Mouse (Mus musculus) natural killer cell, adult 2 months (primary cell): Measurements from ENCODE around the gene Gm20696.

Experiments used
- DNase-seq, 2 experiments: peaks; one replicate each; pipeline ENCODE4 v3.0.0; 2022; ENCODE audit warnings: low spot score in 2 of 2

Gm20696 gene

DNA sequence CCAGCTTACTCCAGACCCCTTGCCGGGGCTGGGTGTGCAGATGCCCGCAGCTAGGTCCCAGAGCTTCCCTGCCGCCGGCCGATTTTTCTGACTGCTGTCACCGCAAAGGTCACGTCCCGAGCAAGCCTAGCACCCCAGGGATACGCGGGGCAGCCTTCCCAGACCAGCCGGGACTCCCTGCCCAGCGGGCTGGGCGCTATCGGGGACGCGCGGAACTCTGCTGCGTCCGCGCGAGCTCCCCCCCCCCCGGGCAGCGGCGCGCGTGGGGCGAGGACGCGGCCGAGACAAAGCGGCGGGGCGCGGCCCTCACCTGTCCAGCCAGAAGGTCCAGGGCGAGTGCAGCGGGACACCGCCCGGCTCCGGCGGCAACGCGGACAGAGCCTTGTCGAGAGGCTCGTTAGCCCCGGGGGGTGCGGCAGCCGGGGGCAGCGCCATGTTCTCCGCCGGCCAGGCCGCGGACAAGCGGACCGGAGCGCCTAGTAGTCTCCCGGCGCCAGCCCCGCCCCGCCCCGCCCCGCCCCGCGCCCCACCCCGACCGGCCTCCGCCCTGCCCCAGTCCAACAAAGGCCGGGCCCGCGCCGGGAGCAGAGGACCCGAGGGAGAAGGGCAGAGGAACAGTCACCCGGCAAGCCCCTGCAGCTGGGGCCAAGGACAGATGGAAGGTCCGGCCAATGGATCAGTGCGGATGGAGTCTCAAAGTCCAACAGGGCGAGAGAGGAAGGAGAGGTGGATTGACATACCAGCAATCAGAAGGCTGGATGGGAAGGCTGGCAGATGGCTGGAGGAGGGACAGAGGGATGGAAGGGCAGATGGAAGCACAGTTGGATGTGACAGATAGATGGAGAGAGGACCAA, at the start of gene Gm20696, which contains the start of gene Eif4e3:
Gm20696 (minus strand) TSS at position 480 of the 854 bp plus-strand sequence.
Eif4e3 (minus strand) TSS at position 454 of the 854 bp plus-strand sequence.
- DNase-seq, result peak; percentile 13 to 15

DNA sequence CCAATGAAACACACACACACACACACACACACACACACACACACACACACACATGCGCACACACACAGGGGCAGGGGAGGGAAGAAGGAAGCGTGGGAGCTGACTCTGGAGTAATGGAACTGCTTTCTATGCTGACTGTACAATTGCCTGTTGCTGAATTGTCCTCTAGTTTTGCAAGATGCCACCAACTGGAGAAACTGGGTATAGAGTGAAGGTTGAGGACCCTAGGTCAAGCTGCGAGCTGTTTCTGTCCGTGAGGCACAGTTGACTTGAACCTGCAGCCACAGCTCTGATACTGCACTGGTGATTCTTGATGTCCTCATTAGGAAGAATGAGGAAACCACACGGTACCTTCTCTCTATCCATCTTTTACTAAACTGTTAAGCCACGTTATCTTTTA, 49.3 kb upstream of the Gm20696 start:
- no peak for DNase-seq

DNA sequence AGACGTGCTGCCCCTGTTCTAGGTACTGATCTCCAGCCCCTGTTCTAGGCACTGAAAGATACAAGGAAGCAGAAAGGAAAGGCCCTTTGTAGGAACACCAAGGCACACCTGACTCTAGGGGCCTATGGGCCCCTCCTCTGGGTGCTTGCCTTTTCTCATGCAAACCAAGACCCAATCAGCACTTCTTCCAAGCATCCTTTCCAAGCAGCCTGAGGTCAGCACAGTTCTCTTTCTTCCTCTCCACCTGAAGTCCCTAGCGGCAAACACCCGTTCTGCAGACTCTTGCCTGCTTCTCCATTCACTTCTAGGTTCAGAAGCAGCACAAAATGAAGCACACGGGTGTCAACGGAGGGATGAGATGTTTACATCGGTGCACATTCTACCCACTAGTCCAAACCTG, 48.6 kb upstream of the Gm20696 start:
- DNase-seq, result no peak

DNA sequence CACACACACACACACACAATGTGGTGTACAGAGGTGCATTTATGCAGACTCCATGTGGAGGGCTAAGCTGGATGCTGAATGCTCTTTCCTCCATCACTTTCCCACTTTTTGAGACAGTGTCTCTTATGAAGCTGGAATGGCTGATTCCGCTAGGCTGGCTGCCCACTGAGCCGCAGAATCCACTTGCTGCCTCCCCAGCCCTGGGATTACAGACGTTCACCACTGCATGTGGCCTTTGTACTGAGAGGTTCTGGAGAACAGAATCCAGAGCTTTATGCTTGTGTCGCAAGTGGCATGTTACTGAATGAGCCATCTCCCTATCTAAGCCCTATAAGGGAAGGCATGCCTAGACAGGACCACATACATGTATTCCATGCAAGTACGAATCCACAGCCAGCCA, 46.7 kb upstream of the Gm20696 start:
- no peak for DNase-seq

DNA sequence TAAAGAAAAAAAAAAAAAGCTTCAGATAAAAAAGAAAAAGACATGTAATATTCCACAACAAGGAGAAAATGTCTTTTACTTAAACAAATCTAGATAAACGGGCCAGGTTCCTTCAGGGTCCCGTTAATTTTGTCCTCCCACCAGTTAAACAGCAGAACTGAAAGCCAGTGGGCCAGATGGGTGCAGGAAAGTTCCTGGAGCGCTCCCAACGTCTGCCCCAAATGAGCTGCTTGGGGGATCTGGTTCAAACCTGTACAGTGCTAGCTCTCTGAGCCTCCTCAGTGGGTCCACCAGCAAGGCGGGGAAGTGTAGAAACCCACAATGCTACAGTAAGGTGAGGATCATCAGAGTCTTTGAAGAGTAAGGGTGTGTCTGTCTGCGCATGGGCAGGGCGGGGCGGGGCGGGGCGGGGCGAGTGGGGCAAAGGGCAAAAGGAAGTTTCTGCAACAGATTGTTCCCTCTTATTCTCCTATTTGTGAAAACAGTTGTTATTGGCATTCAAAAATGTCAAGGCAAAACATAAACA, 45.0 kb upstream of the Gm20696 start:
- no peak for DNase-seq

DNA sequence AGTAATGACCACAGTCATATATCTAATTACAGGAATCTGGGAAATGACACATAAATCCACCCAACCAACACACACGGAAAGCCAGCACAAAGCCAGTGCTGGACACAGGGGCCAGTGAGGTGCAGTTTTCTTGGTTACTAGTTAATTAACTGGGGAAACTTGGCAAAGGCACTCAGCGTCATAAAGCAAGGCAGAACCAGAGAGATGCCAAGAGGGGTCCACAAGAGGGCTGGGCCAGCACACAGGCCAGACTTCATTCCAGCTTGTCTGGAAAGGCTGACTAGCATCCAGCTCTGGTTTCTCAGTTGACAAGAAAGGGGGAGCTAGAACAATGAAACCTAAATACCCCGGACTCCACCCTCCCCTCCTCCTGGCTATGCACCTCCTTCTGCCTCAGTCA, 33.9 kb upstream of the Gm20696 start:
- no peak for DNase-seq

DNA sequence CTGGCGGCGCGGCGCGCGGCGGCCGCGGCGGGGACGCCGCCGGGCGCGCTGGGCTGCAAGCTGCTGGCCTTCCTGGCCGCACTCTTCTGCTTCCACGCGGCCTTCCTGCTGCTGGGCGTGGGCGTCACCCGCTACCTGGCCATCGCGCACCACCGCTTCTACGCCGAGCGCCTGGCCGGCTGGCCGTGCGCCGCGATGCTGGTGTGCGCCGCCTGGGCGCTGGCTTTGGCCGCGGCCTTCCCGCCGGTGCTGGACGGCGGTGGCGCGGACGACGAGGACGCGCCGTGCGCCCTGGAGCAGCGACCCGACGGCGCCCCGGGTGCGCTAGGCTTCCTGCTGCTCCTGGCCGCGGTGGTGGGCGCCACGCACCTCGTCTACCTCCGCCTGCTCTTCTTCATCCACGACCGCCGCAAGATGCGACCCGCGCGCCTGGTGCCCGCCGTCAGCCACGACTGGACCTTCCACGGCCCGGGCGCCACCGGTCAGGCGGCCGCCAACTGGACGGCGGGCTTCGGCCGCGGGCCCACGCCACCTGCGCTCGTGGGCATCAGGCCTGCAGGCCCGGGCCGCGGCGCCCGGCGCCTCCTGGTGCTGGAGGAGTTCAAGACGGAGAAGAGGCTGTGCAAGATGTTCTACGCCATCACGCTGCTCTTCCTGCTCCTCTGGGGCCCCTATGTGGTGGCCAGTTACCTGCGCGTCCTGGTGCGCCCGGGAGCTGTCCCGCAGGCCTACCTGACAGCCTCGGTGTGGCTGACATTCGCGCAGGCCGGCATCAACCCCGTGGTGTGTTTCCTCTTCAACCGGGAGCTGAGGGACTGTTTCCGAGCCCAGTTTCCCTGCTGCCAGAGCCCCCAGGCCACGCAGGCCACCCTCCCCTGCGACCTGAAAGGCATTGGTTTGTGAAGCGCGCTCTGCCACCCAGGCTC, 26.6 kb upstream of the Gm20696 start:
- DNase-seq, result no peak

DNA sequence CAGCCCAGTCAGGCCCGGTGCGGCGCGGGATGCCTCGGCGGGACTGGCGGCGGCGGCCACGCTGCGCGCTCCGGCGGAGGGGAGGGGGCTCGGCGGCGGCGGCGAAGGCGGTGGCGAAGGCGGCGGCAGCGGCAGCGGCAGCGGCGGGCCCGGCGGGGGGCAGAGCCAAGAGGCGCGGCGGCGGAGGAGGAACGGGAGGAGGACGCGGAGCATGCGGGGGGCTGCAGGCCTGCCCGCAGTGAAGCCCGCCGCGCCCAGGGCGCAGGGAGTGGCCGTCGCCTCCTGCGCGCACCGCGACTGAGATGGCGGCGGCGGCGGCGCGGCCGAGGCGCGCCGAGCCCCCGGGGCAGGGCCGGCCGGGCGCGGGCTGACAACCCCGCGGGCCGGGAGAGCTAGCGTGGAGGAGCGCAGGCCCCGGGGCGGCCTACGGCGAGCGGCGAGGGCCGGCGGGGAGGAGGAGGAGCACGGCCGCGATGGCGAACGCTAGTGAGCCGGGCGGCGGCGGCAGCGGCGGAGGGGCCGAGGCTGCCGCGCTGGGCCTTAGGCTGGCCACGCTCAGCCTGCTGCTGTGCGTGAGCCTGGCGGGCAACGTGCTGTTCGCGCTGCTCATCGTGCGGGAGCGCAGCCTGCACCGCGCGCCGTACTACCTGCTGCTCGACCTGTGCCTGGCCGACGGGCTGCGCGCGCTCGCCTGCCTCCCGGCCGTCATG, 25.8 kb upstream of the Gm20696 start, which contains the start of gene Gpr27:
Gpr27 (plus strand) TSS at position 474 of the 710 bp plus-strand sequence.
- no peak for DNase-seq

DNA sequence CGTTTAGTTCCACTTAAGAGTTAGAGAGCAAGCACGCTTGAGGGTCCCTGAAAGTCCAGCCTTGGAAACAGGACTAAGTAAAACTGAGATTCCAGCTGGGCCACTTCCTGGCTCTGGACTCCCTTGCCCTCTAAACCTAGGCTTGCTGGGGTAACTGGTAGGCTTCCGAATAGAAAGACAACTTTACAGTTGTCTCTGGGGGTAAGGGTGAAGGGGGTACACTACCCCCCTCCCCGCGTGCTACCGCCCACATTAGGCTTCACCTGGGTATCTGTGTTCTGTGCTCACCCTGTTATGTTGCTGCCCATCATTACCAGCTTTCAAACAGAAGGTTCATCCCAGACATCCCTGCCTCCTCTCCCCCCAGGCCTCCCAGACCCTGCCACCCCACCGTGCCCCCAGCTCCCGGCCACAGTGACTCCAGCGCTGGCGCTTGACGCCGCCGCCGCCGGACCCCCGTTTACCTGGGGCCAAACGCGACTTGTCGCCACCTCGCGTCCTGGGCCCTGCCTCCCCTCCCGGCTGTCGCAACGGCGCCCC, 25.1 kb upstream of the Gm20696 start:
- DNase-seq, result no peak

DNA sequence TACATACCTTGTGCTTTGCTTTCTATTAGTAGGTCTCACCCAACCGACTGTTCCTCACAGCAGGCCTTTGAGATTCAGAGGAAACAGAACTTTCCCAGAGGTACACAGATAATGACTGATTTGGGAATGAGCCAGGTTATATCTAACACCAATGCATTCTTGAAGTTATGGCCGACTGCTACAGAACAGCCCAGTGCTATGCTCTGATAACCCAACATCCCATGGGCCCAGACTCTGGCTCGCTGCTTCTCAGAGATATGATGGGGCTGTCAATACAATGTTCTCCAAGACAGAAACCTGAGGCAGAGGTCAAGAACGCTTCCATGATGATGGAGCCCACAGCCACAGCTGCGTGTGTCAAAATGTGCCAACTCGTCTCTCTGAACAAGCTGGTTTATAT, 21.9 kb upstream of the Gm20696 start:
- DNase-seq, result no peak

DNA sequence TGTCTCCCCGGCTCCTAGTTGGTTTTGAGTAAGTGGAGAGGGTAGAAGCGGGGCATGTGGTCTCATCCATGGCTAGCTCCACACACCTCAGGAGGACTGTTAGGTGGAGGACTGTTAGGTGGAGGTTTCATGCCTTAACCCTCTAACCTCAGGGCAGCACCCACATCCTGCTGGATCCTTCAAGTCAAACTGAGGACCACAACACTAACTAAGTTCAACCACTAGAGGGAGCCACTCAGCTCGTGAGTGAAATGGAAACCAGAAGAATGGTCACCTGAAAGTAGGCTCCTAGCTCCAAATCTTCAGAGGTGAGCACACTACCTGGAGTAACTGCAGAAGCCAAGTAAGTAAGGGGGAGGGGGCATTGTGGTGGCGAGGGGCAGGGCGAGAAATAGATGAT, 18.3 kb upstream of the Gm20696 start:
- peak; percentile 17 to 22 for DNase-seq

DNA sequence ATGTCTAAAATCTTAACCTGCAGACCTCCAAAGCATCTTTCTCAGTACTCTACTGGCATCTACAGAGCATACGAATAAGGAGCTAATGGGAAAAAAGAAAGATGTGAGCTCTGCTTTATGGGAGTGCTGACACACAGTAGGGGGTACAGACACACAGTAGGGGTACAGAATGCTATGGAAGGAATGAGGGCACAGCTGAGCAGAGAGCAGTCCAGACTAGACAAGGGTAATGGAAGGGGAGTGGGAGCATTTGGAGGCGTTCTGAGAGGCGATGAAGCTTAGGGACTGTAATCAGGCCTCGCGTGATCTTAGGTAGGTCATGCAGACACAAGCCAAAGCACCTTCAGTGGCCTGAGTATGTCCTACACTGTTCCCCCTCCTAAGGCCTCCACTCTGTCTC, 17.4 kb upstream of the Gm20696 start:
- no peak for DNase-seq

DNA sequence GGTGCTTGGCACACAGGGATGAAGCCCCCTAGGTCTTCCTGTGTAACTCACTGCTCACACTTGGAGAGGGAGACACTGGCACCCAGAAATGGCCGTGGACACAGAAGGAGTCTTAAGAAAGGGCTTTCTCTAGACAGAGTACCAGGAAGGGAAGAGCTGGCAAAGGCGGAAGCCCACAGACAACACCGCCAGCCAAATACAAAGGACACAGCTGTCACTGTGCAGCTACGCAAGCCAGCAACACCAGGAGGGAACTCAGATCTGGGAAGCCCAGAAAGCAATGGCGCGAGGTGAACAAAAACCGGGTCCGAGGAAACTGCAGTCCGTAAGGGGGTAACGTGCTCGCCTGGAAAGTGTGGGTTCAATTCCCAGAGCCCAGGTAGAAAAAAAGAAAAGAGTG, 11.5 kb upstream of the Gm20696 start:
- no peak for DNase-seq

DNA sequence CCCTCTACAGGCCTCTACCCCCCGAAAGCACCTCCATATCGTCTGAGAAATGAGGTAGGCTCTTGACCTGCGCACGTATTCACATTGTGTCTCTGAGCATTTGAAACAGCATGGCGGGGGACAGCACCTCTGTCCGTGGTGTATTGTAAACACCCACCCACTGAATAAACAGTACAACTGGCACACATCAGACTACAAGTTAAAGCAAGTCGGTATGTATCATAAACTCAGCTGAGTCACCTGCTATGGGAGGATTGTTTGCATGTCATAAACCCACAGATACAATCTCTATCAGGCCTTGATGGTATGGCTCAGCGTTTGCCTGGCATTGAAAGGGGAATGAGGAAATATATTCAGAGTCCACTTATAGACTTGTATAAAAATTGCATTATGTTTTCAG, 10.7 kb upstream of the Gm20696 start:
- no peak for DNase-seq

DNA sequence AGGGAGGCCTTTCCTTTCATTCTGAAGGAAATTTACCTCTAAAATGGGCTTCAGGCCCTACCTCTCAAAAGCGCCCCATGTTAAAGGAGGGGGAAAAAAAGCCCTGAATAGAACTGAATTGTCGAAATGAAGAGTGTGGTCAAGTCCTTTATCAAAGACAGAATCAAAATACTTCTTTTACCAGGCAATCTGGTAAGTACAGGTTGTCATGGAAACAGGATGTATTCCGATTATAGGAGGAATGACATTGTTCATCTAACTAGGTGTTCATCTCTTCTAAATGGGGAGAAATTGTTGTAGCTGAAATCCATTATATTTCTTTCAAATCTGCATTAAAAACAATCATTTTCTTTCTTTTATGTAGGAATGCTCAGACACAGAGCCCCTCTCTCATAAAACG, 7.9 kb upstream of the Gm20696 start:
- DNase-seq, result no peak

DNA sequence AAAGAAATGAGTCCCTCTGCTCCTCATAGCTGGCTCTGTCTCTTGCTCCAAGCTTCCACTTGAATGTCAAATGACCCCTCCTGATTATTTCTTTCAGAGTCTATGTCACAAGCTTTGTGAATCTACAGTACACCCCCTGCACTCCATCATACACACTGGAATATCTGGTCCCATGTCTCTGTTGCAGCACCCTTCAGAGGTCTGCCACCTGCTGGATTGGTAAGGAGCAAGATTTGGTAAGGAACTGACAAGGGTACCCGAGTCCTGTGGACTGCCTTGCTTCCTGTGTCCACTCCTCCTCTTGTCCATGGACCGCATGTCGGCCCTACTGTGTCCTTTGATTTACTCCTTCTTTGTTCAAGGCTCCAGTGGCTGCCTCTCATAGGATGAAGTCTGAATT, 5.2 kb upstream of the Gm20696 start:
- no peak for DNase-seq

DNA sequence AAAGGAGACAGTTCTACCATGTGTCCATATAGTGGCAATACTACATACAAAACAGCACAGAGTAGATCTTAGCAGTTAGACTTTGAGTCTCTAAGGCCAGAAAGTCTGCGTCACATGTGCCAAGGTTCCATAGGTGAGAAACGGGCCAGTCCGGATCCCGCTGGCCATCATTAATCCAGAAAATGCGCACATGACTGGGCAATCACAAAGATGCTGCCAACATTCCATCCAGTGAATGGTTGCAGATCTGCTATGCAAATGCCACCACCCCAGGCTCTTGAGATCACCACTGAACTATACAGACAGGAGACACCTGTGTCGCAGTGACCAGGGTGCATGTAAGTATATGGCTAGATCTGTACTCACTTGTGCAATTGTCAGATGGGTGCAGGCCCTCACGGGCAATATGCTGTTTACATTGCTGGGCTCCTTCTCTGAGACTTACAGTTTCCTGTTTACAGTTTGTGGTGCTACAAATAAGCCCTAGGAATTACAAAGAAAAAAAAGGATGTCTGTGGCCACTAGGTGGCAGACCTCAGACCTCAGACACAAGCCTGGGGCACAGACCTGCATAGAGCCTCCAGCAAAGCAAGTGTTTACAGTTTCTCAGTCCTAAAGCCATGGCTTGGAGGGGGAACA, 4.0 kb upstream of the Gm20696 start:
- peak; percentile 47 to 57 for DNase-seq

DNA sequence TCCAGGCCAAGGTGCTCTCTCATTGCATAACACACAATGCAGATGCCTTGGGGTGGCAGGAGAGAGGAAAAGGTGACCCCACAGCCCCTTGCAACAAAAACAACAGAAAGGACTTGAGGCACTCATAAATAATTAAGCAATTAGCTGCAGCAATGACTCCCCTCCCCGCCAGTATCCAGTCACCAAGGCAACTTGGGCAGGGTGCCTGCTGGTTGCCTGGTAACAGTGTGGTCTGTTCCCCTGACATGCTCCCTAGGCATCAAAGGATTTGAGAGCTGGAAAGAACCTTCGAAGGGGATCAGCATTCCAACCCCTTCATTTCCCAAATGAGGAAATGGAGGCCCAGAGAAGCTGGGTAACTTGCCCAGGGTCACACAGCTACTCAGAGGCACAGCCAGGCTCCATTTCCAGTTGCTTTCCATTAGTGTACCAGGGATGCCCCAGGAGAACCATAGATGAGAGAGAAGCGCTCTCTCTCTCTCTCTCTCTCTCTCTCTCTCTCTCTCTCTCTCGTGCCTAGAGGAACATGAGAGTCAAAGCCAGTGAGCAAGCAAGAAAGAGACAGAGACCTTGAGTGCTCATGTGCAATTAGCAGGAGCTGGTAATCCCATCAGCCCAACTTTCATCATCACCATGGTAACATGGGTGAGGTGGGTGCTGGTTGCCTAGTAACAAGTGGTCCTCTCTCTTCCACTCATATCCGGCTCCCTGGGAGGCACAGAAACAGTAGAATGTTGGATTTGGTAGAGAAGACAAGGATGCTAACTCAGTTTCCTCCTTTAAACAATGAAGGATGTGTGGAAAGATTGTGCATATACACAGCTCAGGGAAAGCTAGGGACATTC, 3.1 kb upstream of the Gm20696 start:
- no peak for DNase-seq

DNA sequence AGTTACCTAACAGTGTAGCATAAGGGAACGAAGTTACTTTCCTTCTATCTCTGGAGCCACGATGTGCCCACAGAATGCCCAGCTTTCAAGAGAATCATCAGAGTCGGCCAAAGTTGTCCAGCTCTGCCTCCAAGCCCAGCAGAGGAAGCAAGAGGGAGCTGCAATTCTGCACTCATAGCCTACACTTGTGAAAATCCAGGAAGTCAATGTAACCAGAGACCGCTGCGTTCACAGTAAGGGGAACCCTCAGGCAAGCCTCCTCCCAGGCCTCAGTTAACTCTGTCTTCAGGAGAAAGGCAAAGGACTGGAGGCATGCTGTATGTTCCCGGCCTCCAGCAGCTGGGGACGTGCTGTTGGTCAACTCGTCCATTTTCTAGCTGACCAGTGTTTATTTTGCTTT, 693 bp upstream of the Gm20696 start:
- no peak for DNase-seq
